Mouse (Mus musculus) forebrain, postnatal 0 days (tissue): Measurements from ENCODE around the gene Kctd18. TPM values are rescaled to one million over a fixed set of nuclear protein-coding genes. Genes with fewer than 3 reads are reported as not detected.

ENCODE experiments used
- ATAC-seq: fragments of 200-750 bp; cut with Nextera tagmentation; 2 replicates; pipeline ENCODE4 v1.8.0; 2017; ENCODE audit warnings: mild to moderate bottlenecking, moderate library complexity
- DNase-seq: peaks from one replicate; pipeline ENCODE4 v3.0.0-alpha.2; 2015
- H3K27ac ChIP-seq: fragments of 300-500 bp; sonication (generic); 2 replicates; pipeline ENCODE4 v1.5.1; 2014; ENCODE audit warnings: low read depth, mild to moderate bottlenecking, antibody characterized with exemption, low read length, moderate library complexity, mixed read lengths
- H3K27me3 ChIP-seq: fragments of 300-500 bp; sonication (generic); 2 replicates; pipeline ENCODE4 v1.6.1; 2014; ENCODE audit warnings: mild to moderate bottlenecking, low read length, mixed read lengths; ENCODE audit not compliant: insufficient read depth
- H3K36me3 ChIP-seq: fragments of 300-500 bp; sonication (generic); 2 replicates; pipeline ENCODE4 v1.6.1; 2014; ENCODE audit warnings: mild to moderate bottlenecking, moderate library complexity; ENCODE audit not compliant: insufficient read depth
- H3K4me1 ChIP-seq: fragments of 300-500 bp; sonication (generic); 2 replicates; pipeline ENCODE4 v1.6.1; 2014; ENCODE audit warnings: antibody characterized with exemption; ENCODE audit not compliant: insufficient read depth
- H3K4me2 ChIP-seq: fragments of 300-500 bp; sonication (generic); 2 replicates; pipeline ENCODE4 v1.6.1; 2014; ENCODE audit warnings: low read depth, mild to moderate bottlenecking, moderate library complexity
- H3K4me3 ChIP-seq: fragments of 300-500 bp; sonication (generic); 2 replicates; pipeline ENCODE4 v1.5.1; 2014; ENCODE audit warnings: low read depth, low read length, mixed read lengths
- H3K9ac ChIP-seq: fragments of 300-500 bp; sonication (generic); 2 replicates; pipeline ENCODE4 v1.6.1; 2014; ENCODE audit warnings: mild to moderate bottlenecking
- H3K9me3 ChIP-seq: fragments of 300-500 bp; sonication (generic); 2 replicates; pipeline ENCODE4 v1.6.1; 2016; ENCODE audit warnings: low read length
- CTCF ChIP-seq: sonication (generic); IDR thresholded peaks from 2 replicates; pipeline ENCODE4 v1.5.1; 2016; ENCODE audit warnings: antibody characterized with exemption, control low read depth, low read depth
- WGBS: fragments of 180-500 bp; shearing (Covaris S2); extraction: QIAGEN DNeasy Blood & Tissue Kit; methylation state at CpG from one replicate; pipeline ENCODE4 v1.1.7; 2014; 5-methylcytosine and 5-hydroxymethylcytosine counted together
- polyA plus RNA-seq: library from polyadenylated mRNA; unstranded; fragments of >200 nt; fragmentation: Nextera tagmentation; extraction: Ambion mirVana; gene quantifications from 2 replicates; pipeline ENCODE4 v1.2.1, GENCODE M21; 2015
- total RNA-seq: library from RNA; depleted of rRNA; stranded (reverse); fragments of >200 nt; gene quantifications from 2 replicates; pipeline ENCODE4 v1.2.3, GENCODE M21; 2014; rRNA removed

The Kctd18 gene
- total and polyA plus RNA-seq, 2 experiments from 2014 or later, result 27.5 to 57.6 TPM

DNA sequence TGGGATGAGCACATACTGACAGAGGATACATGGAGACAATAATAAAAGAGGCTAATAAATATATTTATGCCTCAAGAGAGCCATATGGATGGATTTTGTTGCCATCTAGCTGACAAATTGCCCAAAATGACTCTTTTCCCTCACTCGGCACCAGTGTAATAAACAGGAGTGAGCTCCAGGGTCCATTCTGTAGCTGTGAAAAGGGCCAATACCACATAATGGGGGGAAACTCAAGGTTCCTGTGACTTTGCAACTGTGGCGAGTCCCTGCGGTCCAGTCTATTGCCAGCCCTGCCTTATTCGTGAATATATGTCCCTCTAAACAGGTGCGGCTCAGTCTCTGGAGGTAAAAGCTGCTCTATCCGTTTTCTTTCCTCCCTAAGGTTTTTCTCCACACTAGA, 107.2 kb downstream of the Kctd18 start:
- 77% methylated on average over 6 of the region's 6 CpGs for WGBS
- ATAC-seq, result no peak
- no peaks in the 10 kb centered on the region for H3K27me3 ChIP-seq
- no peak overlapping the region for H3K27ac ChIP-seq
- no peaks in the 10 kb centered on the region for H3K9me3 ChIP-seq
- H3K4me2 ChIP-seq, result no peak overlapping the region
- H3K4me3 ChIP-seq, result no peak overlapping the region
- no peak for DNase-seq
- no peak overlapping the region for H3K9ac ChIP-seq
- H3K4me1 ChIP-seq, result no peaks in the 10 kb centered on the region
- no peaks in the 10 kb centered on the region for H3K36me3 ChIP-seq
- TF ChIP-seq CTCF, result no peak

DNA sequence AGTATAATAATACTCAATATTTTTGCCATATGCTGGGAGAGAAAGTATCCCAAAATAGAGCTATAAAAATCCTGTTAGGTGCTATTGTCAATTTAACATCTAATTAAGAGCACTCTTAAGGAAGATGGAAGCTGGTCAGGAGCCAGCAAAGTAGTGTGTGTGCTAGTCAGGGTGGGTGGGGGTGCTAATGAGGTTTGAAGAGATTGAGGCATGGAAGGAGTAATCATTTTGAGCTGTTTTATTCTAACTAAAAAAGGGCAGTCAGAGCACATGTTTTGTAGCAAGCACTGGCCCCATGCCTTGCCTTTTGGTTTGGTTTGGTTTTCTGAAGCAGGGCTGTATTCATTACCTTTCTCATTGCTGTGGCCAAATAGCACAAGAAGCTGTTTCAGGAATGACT, 112.4 kb downstream of the Kctd18 start:
- no peak for TF ChIP-seq CTCF
- Histone ChIP-seq H3K4me1 (no peaks in the 10 kb centered on the region), H3K9me3 (no peaks in the 10 kb centered on the region), H3K27me3 (no peaks in the 10 kb centered on the region), H3K4me2 (no peak overlapping the region), H3K9ac (no peak overlapping the region), H3K27ac (no peak overlapping the region), H3K4me3 (no peak overlapping the region), H3K36me3 (0 out of 2 replicates have a peak, but pooled peaks cover 13% of the 10 kb centered on the region)
- ATAC-seq, result no peak
- no peak for DNase-seq

DNA sequence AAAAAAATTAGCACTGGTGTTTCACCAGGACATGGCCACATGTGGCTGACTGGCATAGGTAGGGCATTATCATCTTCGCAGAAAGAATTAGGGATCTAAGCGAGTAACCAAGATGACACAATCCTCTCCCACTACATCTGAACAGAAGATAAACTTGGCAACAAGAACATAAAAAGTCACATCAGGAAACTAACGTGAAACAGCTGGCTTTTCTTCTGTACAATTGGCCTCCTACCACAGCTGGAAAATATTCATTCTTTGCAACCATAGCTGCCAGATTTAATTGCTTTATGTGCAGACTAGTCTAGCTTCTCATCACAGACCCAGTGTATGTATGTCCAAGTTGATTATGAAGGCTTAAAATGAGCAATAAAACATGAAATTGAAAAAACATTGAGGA, 112.8 kb downstream of the Kctd18 start:
- no peak overlapping the region for H3K4me3 ChIP-seq
- H3K27ac ChIP-seq, result no peak overlapping the region
- H3K27me3 ChIP-seq, result no peaks in the 10 kb centered on the region
- ATAC-seq, result no peak
- no peaks in the 10 kb centered on the region for H3K4me1 ChIP-seq
- H3K4me2 ChIP-seq, result no peak overlapping the region
- TF ChIP-seq CTCF, result no peak
- WGBS, result 83% methylated on average over 3 of the region's 3 CpGs
- 0 out of 2 replicates have a peak, but pooled peaks cover 13% of the 10 kb centered on the region for H3K36me3 ChIP-seq
- no peak for DNase-seq
- H3K9ac ChIP-seq, result no peak overlapping the region
- H3K9me3 ChIP-seq, result no peaks in the 10 kb centered on the region

Other genes with a start within 250 kb of the Kctd18 start
- 26.7 and 35.8 TPM in 2 replicates for gene Spats2l, start 244.8 kb downstream of the Kctd18 start, total RNA-seq
- 40.0 and 52.3 TPM in 2 replicates for gene Spats2l, start 244.8 kb downstream of the Kctd18 start, polyA plus RNA-seq
- 2.6 and 4.0 TPM in 2 replicates for gene Sgo2a, start 23.0 kb downstream of the Kctd18 start, total RNA-seq
- 1.8 and 2.0 TPM in 2 replicates for gene Sgo2a, start 23.0 kb downstream of the Kctd18 start, polyA plus RNA-seq
- gene Aox1, start 11.0 kb upstream of the Kctd18 start, total RNA-seq, result 0.69 and 0.90 TPM in 2 replicates
- 0.25 and 0.38 TPM in 2 replicates for gene Aox1, start 11.0 kb upstream of the Kctd18 start, polyA plus RNA-seq
- 0.77 and 0.90 TPM in 2 replicates for gene Aox3, start 94.2 kb upstream of the Kctd18 start, total RNA-seq
- gene Aox3, start 94.2 kb upstream of the Kctd18 start, polyA plus RNA-seq, result 0.33 and 0.49 TPM in 2 replicates
- 0.95 and 1.8 TPM in 2 replicates for gene Aox4, start 191.4 kb upstream of the Kctd18 start, total RNA-seq
- gene Aox4, start 191.4 kb upstream of the Kctd18 start, polyA plus RNA-seq, result 1.0 and 1.2 TPM in 2 replicates